Mouse (Mus musculus) forebrain, embryonic 15.5 days (tissue): ENCODE data around the gene Nf2. TPM values are rescaled to one million over a fixed set of nuclear protein-coding genes. Genes with fewer than 3 reads are reported as not detected.
A peak's percentile ranks its signal among the peaks of the same experiment; 100 is the strongest.

Experiments used
- ATAC-seq: fragments of 200-750 bp; cut with Nextera tagmentation; replicated peaks from 2 replicates; pipeline ENCODE4 v1.8.0; 2017; ENCODE audit warnings: mild to moderate bottlenecking, moderate TSS enrichment, moderate library complexity
- H3K27ac ChIP-seq: fragments of 300-500 bp; sonication (generic); replicated peaks from 2 replicates; pipeline ENCODE4 v1.5.1; 2015; ENCODE audit warnings: mild to moderate bottlenecking, inconsistent platforms
- H3K27me3 ChIP-seq: fragments of 300-500 bp; sonication (generic); 2 replicates; pipeline ENCODE4 v1.6.1; 2015; ENCODE audit warnings: inconsistent platforms
- H3K36me3 ChIP-seq: fragments of 300-500 bp; sonication (generic); 2 replicates; pipeline ENCODE4 v1.6.1; 2015; ENCODE audit warnings: mild to moderate bottlenecking, inconsistent platforms
- H3K4me1 ChIP-seq: fragments of 300-500 bp; sonication (generic); 2 replicates; pipeline ENCODE4 v1.6.1; 2015; ENCODE audit warnings: inconsistent platforms
- H3K4me2 ChIP-seq: fragments of 300-500 bp; sonication (generic); replicated peaks from 2 replicates; pipeline ENCODE4 v1.6.1; 2015; ENCODE audit warnings: mild to moderate bottlenecking, inconsistent platforms
- H3K4me3 ChIP-seq: fragments of 300-500 bp; sonication (generic); 2 replicates; pipeline ENCODE4 v1.5.1; 2015; ENCODE audit warnings: mild to moderate bottlenecking, inconsistent platforms
- H3K9ac ChIP-seq: fragments of 300-500 bp; sonication (generic); replicated peaks from 2 replicates; pipeline ENCODE4 v1.6.1; 2015; ENCODE audit warnings: mild to moderate bottlenecking, inconsistent platforms
- H3K9me3 ChIP-seq: fragments of 300-500 bp; sonication (generic); 2 replicates; pipeline ENCODE4 v1.6.1; 2016; ENCODE audit warnings: inconsistent platforms
- WGBS: fragments of 180-500 bp; shearing (Covaris S2); methylation state at CpG from one replicate; pipeline ENCODE4 v1.1.7; 2015; ENCODE audit warnings: mixed read lengths; 5-methylcytosine and 5-hydroxymethylcytosine counted together
- polyA plus RNA-seq: library from polyadenylated mRNA; unstranded; fragments of >200 nt; fragmentation: Nextera tagmentation; extraction: Ambion mirVana; gene quantifications from 2 replicates; pipeline ENCODE4 v1.2.1, GENCODE M21; 2015

Gene Nf2
- polyA plus RNA-seq, 1 experiment from 2014 or later, result 67.3 TPM

- H3K4me3 ChIP-seq, result no peak overlapping the region
- H3K9me3 ChIP-seq, result no peaks in the 10 kb centered on the region
- WGBS, result 54% methylated on average over 10 of the region's 10 CpGs
- no peak overlapping the region; the same call in 1 of the 2 replicates for H3K27ac ChIP-seq
- no peak overlapping the region for H3K4me2 ChIP-seq
- H3K4me1 ChIP-seq, result peaks cover 8% of the 10 kb centered on the region
- H3K9ac ChIP-seq, result no peak overlapping the region
- H3K36me3 ChIP-seq, result no peaks in the 10 kb centered on the region
- H3K27me3 ChIP-seq, result no peaks in the 10 kb centered on the region
- ATAC-seq, result peak; percentile 54
These were observed 111.7 kb downstream of the Nf2 start for GRCm38 (mm10) chr11:4737682-4738081.

- no peak overlapping the region for H3K4me2 ChIP-seq
- 42% methylated on average over 6 of the region's 6 CpGs for WGBS
- peaks cover 8% of the 10 kb centered on the region for H3K4me1 ChIP-seq
- no peaks in the 10 kb centered on the region for H3K36me3 ChIP-seq
- H3K4me3 ChIP-seq, result no peak overlapping the region
- H3K9me3 ChIP-seq, result no peaks in the 10 kb centered on the region
- no peak for ATAC-seq
- H3K27me3 ChIP-seq, result no peaks in the 10 kb centered on the region
- no peak overlapping the region for H3K9ac ChIP-seq
- no peak overlapping the region for H3K27ac ChIP-seq
These were observed 113.0 kb downstream of the Nf2 start for GRCm38 (mm10) chr11:4736355-4736754.

- H3K27ac ChIP-seq, result no peak overlapping the region
- peaks cover 11% of the 10 kb centered on the region for H3K4me1 ChIP-seq
- H3K36me3 ChIP-seq, result no peaks in the 10 kb centered on the region
- 36% methylated on average over 12 of the region's 12 CpGs for WGBS
- H3K9me3 ChIP-seq, result no peaks in the 10 kb centered on the region
- H3K4me2 ChIP-seq, result no peak overlapping the region
- H3K9ac ChIP-seq, result no peak overlapping the region
- no peak overlapping the region for H3K4me3 ChIP-seq
- no peak for ATAC-seq
- H3K27me3 ChIP-seq, result no peaks in the 10 kb centered on the region
These were observed 115.2 kb downstream of the Nf2 start for GRCm38 (mm10) chr11:4734179-4734578.

GRCm38 (mm10) chr11:4731781-4732180 lies 117.6 kb downstream of the Nf2 start:
- peaks cover 4% of the 10 kb centered on the region; the same call in 1 of the 2 replicates for H3K4me1 ChIP-seq
- H3K27me3 ChIP-seq, result no peaks in the 10 kb centered on the region
- H3K27ac ChIP-seq, result no peak overlapping the region
- no peaks in the 10 kb centered on the region for H3K36me3 ChIP-seq
- H3K4me3 ChIP-seq, result no peak overlapping the region
- H3K9me3 ChIP-seq, result no peaks in the 10 kb centered on the region
- H3K4me2 ChIP-seq, result no peak overlapping the region
- whole genome bisulfite sequencing, result 78% methylated on average over 7 of the region's 7 CpGs
- ATAC-seq, result no peak
- H3K9ac ChIP-seq, result no peak overlapping the region

GRCm38 (mm10) chr11:4730913-4731312 lies 118.4 kb downstream of the Nf2 start:
- 79% methylated on average over 5 of the region's 5 CpGs for WGBS
- H3K27ac ChIP-seq, result no peak overlapping the region
- H3K9ac ChIP-seq, result no peak overlapping the region
- H3K36me3 ChIP-seq, result no peaks in the 10 kb centered on the region
- peaks cover 4% of the 10 kb centered on the region; the same call in 1 of the 2 replicates for H3K4me1 ChIP-seq
- ATAC-seq, result no peak
- no peak overlapping the region for H3K4me2 ChIP-seq
- no peaks in the 10 kb centered on the region for H3K27me3 ChIP-seq
- no peak overlapping the region for H3K4me3 ChIP-seq
- H3K9me3 ChIP-seq, result no peaks in the 10 kb centered on the region

GRCm38 (mm10) chr11:4730096-4730495 lies 119.2 kb downstream of the Nf2 start:
- 90% methylated on average over 6 of the region's 6 CpGs for WGBS
- Histone ChIP-seq H3K9me3 (no peaks in the 10 kb centered on the region), H3K27ac (no peak overlapping the region), H3K27me3 (no peaks in the 10 kb centered on the region), H3K4me1 (peaks cover 4% of the 10 kb centered on the region; the same call in 1 of the 2 replicates), H3K4me2 (no peak overlapping the region), H3K9ac (no peak overlapping the region; the same call in 1 of the 2 replicates), H3K36me3 (peaks cover under 1% of the 10 kb centered on the region; the same call in 1 of the 2 replicates), H3K4me3 (no peak overlapping the region)
- ATAC-seq, result no peak

GRCm38 (mm10) chr11:4729603-4730002 lies 119.7 kb downstream of the Nf2 start:
- no peak overlapping the region for H3K27ac ChIP-seq
- WGBS, result 53% methylated on average over 12 of the region's 12 CpGs
- no peaks in the 10 kb centered on the region for H3K27me3 ChIP-seq
- no peak overlapping the region for H3K4me2 ChIP-seq
- peaks cover 6% of the 10 kb centered on the region for H3K36me3 ChIP-seq
- H3K4me1 ChIP-seq, result peaks cover 4% of the 10 kb centered on the region; the same call in 1 of the 2 replicates
- H3K9ac ChIP-seq, result no peak overlapping the region
- H3K9me3 ChIP-seq, result no peaks in the 10 kb centered on the region
- H3K4me3 ChIP-seq, result no peak overlapping the region
- no peak; the same call in 1 of the 2 replicates for ATAC-seq

GRCm38 (mm10) chr11:4721728-4722127 lies 127.6 kb downstream of the Nf2 start:
- Histone ChIP-seq H3K27ac (peak overlapping the region; percentile 56; the same call in 1 of the 2 replicates), H3K4me3 (no peak overlapping the region), H3K4me2 (no peak overlapping the region), H3K9ac (no peak overlapping the region), H3K4me1 (peaks cover 16% of the 10 kb centered on the region), H3K27me3 (no peaks in the 10 kb centered on the region), H3K36me3 (peaks cover 13% of the 10 kb centered on the region), H3K9me3 (no peaks in the 10 kb centered on the region)
- 81% methylated on average over 8 of the region's 8 CpGs for WGBS
- no peak for ATAC-seq

GRCm38 (mm10) chr11:4720900-4721580 lies 128.3 kb downstream of the Nf2 start:
- H3K27me3 ChIP-seq, result no peaks in the 10 kb centered on the region
- 39% methylated on average over 7 of the region's 7 CpGs for WGBS
- peaks cover 13% of the 10 kb centered on the region for H3K36me3 ChIP-seq
- no peak overlapping the region for H3K4me3 ChIP-seq
- no peak overlapping the region for H3K9ac ChIP-seq
- no peak overlapping the region for H3K4me2 ChIP-seq
- no peak for ATAC-seq
- H3K27ac ChIP-seq, result peak overlapping the region; percentile 56
- H3K9me3 ChIP-seq, result no peaks in the 10 kb centered on the region
- peaks cover 19% of the 10 kb centered on the region for H3K4me1 ChIP-seq

- H3K4me1 ChIP-seq, result peaks cover 19% of the 10 kb centered on the region
- ATAC-seq, result no peak
- no peaks in the 10 kb centered on the region for H3K9me3 ChIP-seq
- no peak overlapping the region for H3K27ac ChIP-seq
- no peak overlapping the region for H3K4me2 ChIP-seq
- H3K36me3 ChIP-seq, result peaks cover 13% of the 10 kb centered on the region
- H3K4me3 ChIP-seq, result no peak overlapping the region
- no peak overlapping the region for H3K9ac ChIP-seq
- 54% methylated on average over 11 of the region's 11 CpGs for WGBS
- no peaks in the 10 kb centered on the region for H3K27me3 ChIP-seq
These were observed 128.9 kb downstream of the Nf2 start for GRCm38 (mm10) chr11:4720393-4720792.

- no peak for ATAC-seq
- 91% methylated on average over 9 of the region's 9 CpGs for WGBS
- Histone ChIP-seq H3K36me3 (peaks cover 11% of the 10 kb centered on the region), H3K9me3 (no peaks in the 10 kb centered on the region), H3K27me3 (no peaks in the 10 kb centered on the region), H3K9ac (no peak overlapping the region), H3K4me1 (peaks cover 19% of the 10 kb centered on the region), H3K27ac (no peak overlapping the region), H3K4me2 (no peak overlapping the region), H3K4me3 (no peak overlapping the region)
These were observed 129.4 kb downstream of the Nf2 start for GRCm38 (mm10) chr11:4719961-4720360.

- Histone ChIP-seq H3K4me2 (no peak overlapping the region), H3K9me3 (no peaks in the 10 kb centered on the region), H3K36me3 (no peaks in the 10 kb centered on the region), H3K27me3 (no peaks in the 10 kb centered on the region), H3K9ac (no peak overlapping the region), H3K4me3 (no peak overlapping the region), H3K27ac (no peak overlapping the region), H3K4me1 (peaks cover 19% of the 10 kb centered on the region)
- ATAC-seq, result no peak
- 86% methylated on average over 5 of the region's 5 CpGs for WGBS
These were observed 130.8 kb downstream of the Nf2 start for GRCm38 (mm10) chr11:4718548-4718947.
